Mouse (Mus musculus): ENCODE measurements at regions not wholly inside any gene's neighbourhood (a gene's known extent, or its start where the extent isn't known, plus 50 kb on each side); places are given as distances from the start of the nearest gene placed in this dataset.

- H3K4me3 ChIP-seq (ENCODE audit: control insufficient read depth, insufficient read depth, low read length): peak overlapping the region; percentile 78
- H3K4me1 ChIP-seq (replicated peaks; ENCODE audit: control insufficient read depth, insufficient read depth, low read length): peaks cover 4% of the 10 kb centered on the region
- no peaks in the 10 kb centered on the region for H3K27me3 ChIP-seq (ENCODE audit: control insufficient read depth, insufficient read depth, low read length)
- H3K36me3 ChIP-seq (ENCODE audit: control insufficient read depth, insufficient read depth, low read length): peaks cover 45% of the 10 kb centered on the region
- whole genome bisulfite sequencing: under 1% methylated on average over 8 of the region's 8 CpGs
- peak overlapping the region; percentile 99 for H3K27ac ChIP-seq (ENCODE audit: control insufficient read depth, insufficient read depth, low read length)
- DNase-seq: peak; percentile 57
- TF ChIP-seq CTCF (IDR thresholded peaks at IDR 0.05; ENCODE audit: borderline replicate concordance, control insufficient read depth, extremely low read depth, insufficient read depth, low read length, poor library complexity) (no peak), POLR2A (IDR thresholded peaks at IDR 0.05; ENCODE audit: control insufficient read depth, extremely low read depth, insufficient read depth, low read length, poor library complexity) (no peak)
These were observed 274.9 kb downstream of the Ptprc start for GRCm38 (mm10) chr1:137900621-137901071.

- H3K27me3 ChIP-seq (ENCODE audit: control insufficient read depth, insufficient read depth, low read length): no peaks in the 10 kb centered on the region
- peak overlapping the region; percentile 99 for H3K27ac ChIP-seq (ENCODE audit: control insufficient read depth, insufficient read depth, low read length)
- WGBS: under 1% methylated on average over 14 of the region's 14 CpGs
- peaks cover 40% of the 10 kb centered on the region for H3K36me3 ChIP-seq (ENCODE audit: control insufficient read depth, insufficient read depth, low read length)
- no peak for TF ChIP-seq POLR2A (IDR thresholded peaks at IDR 0.05; ENCODE audit: control insufficient read depth, extremely low read depth, insufficient read depth, low read length, poor library complexity)
- no peak for TF ChIP-seq CTCF (IDR thresholded peaks at IDR 0.05; ENCODE audit: borderline replicate concordance, control insufficient read depth, extremely low read depth, insufficient read depth, low read length, poor library complexity)
- peak overlapping the region; percentile 78 for H3K4me3 ChIP-seq (ENCODE audit: control insufficient read depth, insufficient read depth, low read length)
- H3K4me1 ChIP-seq (replicated peaks; ENCODE audit: control insufficient read depth, insufficient read depth, low read length): peaks cover 2% of the 10 kb centered on the region
- peak; percentile 41 for DNase-seq
These were observed 275.4 kb downstream of the Ptprc start for GRCm38 (mm10) chr1:137899916-137900601.

- Histone ChIP-seq H3K4me3 (ENCODE audit: control insufficient read depth, insufficient read depth, low read length) (peak overlapping the region; percentile 57), H3K4me1 (replicated peaks; ENCODE audit: control insufficient read depth, insufficient read depth, low read length) (peaks cover 2% of the 10 kb centered on the region), H3K36me3 (ENCODE audit: control insufficient read depth, insufficient read depth, low read length) (peaks cover 32% of the 10 kb centered on the region), H3K27ac (ENCODE audit: control insufficient read depth, insufficient read depth, low read length) (peak overlapping the region; percentile 93), H3K27me3 (ENCODE audit: control insufficient read depth, insufficient read depth, low read length) (no peaks in the 10 kb centered on the region)
- under 1% methylated on average over 6 of the region's 6 CpGs for WGBS
- no peak for DNase-seq
- TF ChIP-seq POLR2A (IDR thresholded peaks at IDR 0.05; ENCODE audit: control insufficient read depth, extremely low read depth, insufficient read depth, low read length, poor library complexity) (no peak), CTCF (IDR thresholded peaks at IDR 0.05; ENCODE audit: borderline replicate concordance, control insufficient read depth, extremely low read depth, insufficient read depth, low read length, poor library complexity) (no peak)
These were observed 276.2 kb downstream of the Ptprc start for GRCm38 (mm10) chr1:137899305-137899704.

GRCm38 (mm10) chr1:137898891-137899290, 276.6 kb downstream of the Ptprc start:
- no peaks in the 10 kb centered on the region for H3K27me3 ChIP-seq (ENCODE audit: control insufficient read depth, insufficient read depth, low read length)
- DNase-seq: peak; percentile 24
- peaks cover 28% of the 10 kb centered on the region for H3K36me3 ChIP-seq (ENCODE audit: control insufficient read depth, insufficient read depth, low read length)
- peak overlapping the region; percentile 50; the same call in 1 of the 2 replicates for H3K4me3 ChIP-seq (ENCODE audit: control insufficient read depth, insufficient read depth, low read length)
- H3K4me1 ChIP-seq (replicated peaks; ENCODE audit: control insufficient read depth, insufficient read depth, low read length): peaks cover 2% of the 10 kb centered on the region
- TF ChIP-seq CTCF (IDR thresholded peaks at IDR 0.05; ENCODE audit: borderline replicate concordance, control insufficient read depth, extremely low read depth, insufficient read depth, low read length, poor library complexity): no peak
- no peak for TF ChIP-seq POLR2A (IDR thresholded peaks at IDR 0.05; ENCODE audit: control insufficient read depth, extremely low read depth, insufficient read depth, low read length, poor library complexity)
- WGBS: under 1% methylated on average over 3 of the region's 3 CpGs
- H3K27ac ChIP-seq (ENCODE audit: control insufficient read depth, insufficient read depth, low read length): peak overlapping the region; percentile 93

GRCm38 (mm10) chr1:137898397-137898796, 277.1 kb downstream of the Ptprc start:
- peak; percentile 92 for DNase-seq
- peak; percentile 94 for TF ChIP-seq POLR2A (IDR thresholded peaks at IDR 0.05; ENCODE audit: control insufficient read depth, extremely low read depth, insufficient read depth, low read length, poor library complexity)
- TF ChIP-seq CTCF (IDR thresholded peaks at IDR 0.05; ENCODE audit: borderline replicate concordance, control insufficient read depth, extremely low read depth, insufficient read depth, low read length, poor library complexity): no peak
- Histone ChIP-seq H3K4me1 (replicated peaks; ENCODE audit: control insufficient read depth, insufficient read depth, low read length) (peaks cover 2% of the 10 kb centered on the region), H3K27me3 (ENCODE audit: control insufficient read depth, insufficient read depth, low read length) (no peaks in the 10 kb centered on the region), H3K27ac (ENCODE audit: control insufficient read depth, insufficient read depth, low read length) (peak overlapping the region; percentile 93), H3K4me3 (ENCODE audit: control insufficient read depth, insufficient read depth, low read length) (peak overlapping the region; percentile 50), H3K36me3 (ENCODE audit: control insufficient read depth, insufficient read depth, low read length) (peaks cover 25% of the 10 kb centered on the region)
- under 1% methylated on average over 11 of the region's 11 CpGs for WGBS

GRCm38 (mm10) chr1:137881656-137882055, 293.9 kb downstream of the Ptprc start:
- no peak for DNase-seq
- no peak for TF ChIP-seq POLR2A (IDR thresholded peaks at IDR 0.05; ENCODE audit: control insufficient read depth, extremely low read depth, insufficient read depth, low read length, poor library complexity)
- TF ChIP-seq CTCF (IDR thresholded peaks at IDR 0.05; ENCODE audit: borderline replicate concordance, control insufficient read depth, extremely low read depth, insufficient read depth, low read length, poor library complexity): no peak
- Histone ChIP-seq H3K4me1 (replicated peaks; ENCODE audit: control insufficient read depth, insufficient read depth, low read length) (peaks cover 7% of the 10 kb centered on the region), H3K4me3 (ENCODE audit: control insufficient read depth, insufficient read depth, low read length) (no peak overlapping the region), H3K36me3 (ENCODE audit: control insufficient read depth, insufficient read depth, low read length) (no peaks in the 10 kb centered on the region), H3K27ac (ENCODE audit: control insufficient read depth, insufficient read depth, low read length) (no peak overlapping the region), H3K27me3 (ENCODE audit: control insufficient read depth, insufficient read depth, low read length) (no peaks in the 10 kb centered on the region)
- WGBS: 57% methylated on average over 3 of the region's 3 CpGs

All from thymus, adult 2 months (tissue).